Mouse (Mus musculus): ENCODE measurements around the gene Rnf149. TPM values are rescaled to one million over a fixed set of nuclear protein-coding genes. Genes with fewer than 3 reads are reported as not detected.
A peak's percentile ranks its signal among the peaks of the same experiment; 100 is the strongest.

Rnf149 gene
- 26.1 and 26.5 TPM in 2 replicates for polyA plus RNA-seq (2015; fragmentation: Nextera tagmentation; extraction: Ambion mirVana)

DNA sequence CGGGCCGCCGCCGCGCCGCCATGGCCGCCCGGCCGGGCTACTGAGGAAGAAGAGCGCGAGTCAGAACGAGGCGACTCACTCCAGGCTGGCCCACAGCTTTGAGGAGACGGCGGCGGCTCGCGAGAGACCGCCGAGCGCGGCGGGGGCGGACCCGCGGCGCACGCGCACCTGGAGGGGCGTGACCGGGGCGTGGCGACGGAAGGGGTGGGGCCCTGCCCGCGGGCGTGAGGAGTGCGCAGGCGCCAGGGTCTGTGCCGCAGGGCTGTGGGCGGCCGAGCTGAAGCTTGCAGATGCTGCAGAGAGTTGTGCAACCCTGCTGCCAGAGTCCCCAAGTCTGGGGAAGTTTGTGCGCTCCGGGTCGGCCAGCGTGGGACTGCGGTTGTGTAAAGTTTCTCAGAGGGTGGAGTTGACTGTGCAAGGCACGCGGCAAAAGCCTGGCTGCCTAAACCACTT, at the start of gene Rnf149:
Rnf149 (minus strand) TSS at position 153 of the 453 bp plus-strand sequence.
- peak within 1 kb of the TSS; percentile 98 for H3K27ac ChIP-seq (replicated peaks)
- H3K36me3 ChIP-seq: no peaks in the 10 kb centered on the region
- WGBS: under 1% methylated on average over 49 of the region's 49 CpGs
- H3K4me1 ChIP-seq: peaks cover 27% of the 10 kb centered on the region
- peak within 1 kb of the TSS; percentile 92 for H3K9ac ChIP-seq (replicated peaks)
- no peaks in the 10 kb centered on the region for H3K9me3 ChIP-seq (replicated peaks)
- no peaks in the 10 kb centered on the region for H3K27me3 ChIP-seq (replicated peaks)
- peak; percentile 97 for ATAC-seq (ENCODE audit: low FRiP score)
- peak within 1 kb of the TSS; percentile 74 for H3K4me2 ChIP-seq
- peak within 1 kb of the TSS; percentile 91 for H3K4me3 ChIP-seq (replicated peaks)

DNA sequence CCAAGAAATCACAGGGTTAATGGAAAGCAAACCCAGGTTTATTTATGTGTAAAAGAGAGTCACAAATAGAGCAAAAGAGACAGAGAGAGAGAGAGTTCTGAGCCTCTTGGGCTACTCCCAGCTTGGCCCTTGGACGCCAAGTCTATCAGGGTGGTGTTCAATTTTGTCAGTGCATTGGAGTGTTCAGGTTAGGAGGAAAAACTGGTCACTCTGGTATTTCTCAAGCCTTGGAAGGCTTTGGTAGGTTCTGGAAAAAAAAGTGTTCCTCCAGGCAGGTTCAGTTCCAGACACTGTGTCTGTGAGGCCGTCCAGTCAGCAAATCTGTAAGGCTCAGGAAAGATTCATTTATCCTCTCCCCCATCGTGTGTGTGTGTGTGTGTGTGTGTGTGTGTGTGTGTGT, 48.3 kb upstream of the Rnf149 start:
- Histone ChIP-seq H3K4me2 (no peak overlapping the region), H3K9me3 (replicated peaks) (no peaks in the 10 kb centered on the region), H3K4me1 (no peaks in the 10 kb centered on the region), H3K36me3 (peaks cover 7% of the 10 kb centered on the region; the same call in 1 of the 2 replicates), H3K27ac (replicated peaks) (no peak overlapping the region), H3K4me3 (replicated peaks) (no peak overlapping the region), H3K27me3 (replicated peaks) (no peaks in the 10 kb centered on the region), H3K9ac (replicated peaks) (no peak overlapping the region)
- no peak for ATAC-seq (ENCODE audit: low FRiP score)
- WGBS: 63% methylated on average over 3 of the region's 3 CpGs

DNA sequence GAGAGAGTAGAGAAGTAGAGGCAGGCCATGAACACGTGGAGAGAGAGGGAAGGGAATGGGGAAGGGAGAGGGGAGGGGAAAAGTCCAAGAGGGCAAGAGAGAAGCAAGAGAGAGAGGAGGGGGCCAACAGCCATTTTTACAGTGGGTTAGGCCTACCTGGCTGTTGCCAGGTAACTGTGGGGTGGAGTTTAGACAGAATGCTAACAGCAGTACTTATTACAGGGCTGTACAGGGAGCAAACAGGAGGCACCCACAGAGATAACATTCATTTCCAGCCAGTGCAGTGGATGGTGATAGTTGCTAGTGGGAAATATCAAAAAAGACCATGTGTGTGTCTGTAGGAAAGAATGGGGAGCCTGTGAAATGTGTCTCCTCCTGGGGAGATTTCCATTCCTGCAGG, 46.5 kb upstream of the Rnf149 start:
- WGBS: 47% methylated on average over 1 of the region's 1 CpGs
- Histone ChIP-seq H3K4me3 (replicated peaks) (no peak overlapping the region), H3K4me1 (peaks cover 5% of the 10 kb centered on the region), H3K4me2 (no peak overlapping the region), H3K9me3 (replicated peaks) (no peaks in the 10 kb centered on the region), H3K36me3 (peaks cover 7% of the 10 kb centered on the region; the same call in 1 of the 2 replicates), H3K9ac (replicated peaks) (no peak overlapping the region), H3K27ac (replicated peaks) (no peak overlapping the region), H3K27me3 (replicated peaks) (no peaks in the 10 kb centered on the region)
- ATAC-seq (ENCODE audit: low FRiP score): no peak

DNA sequence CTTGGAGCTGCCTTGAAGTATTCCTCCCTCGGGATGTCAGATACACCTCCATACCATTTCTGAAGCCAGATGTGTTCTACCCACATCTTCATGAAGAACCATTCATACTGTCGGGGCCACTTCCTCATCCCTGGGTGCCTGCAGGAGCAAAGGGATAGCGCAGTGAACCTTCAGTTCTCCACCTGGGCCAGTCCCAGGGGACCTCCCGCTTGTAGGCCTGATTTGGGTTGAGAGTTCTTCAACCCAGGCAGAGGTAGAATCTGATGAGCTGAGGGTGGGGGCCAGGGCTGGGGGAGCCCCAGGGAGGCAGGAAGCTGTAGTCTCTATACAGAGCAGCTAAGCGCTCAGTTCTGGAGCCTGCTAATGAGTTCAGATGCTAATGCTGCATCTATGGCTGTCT, 45.9 kb upstream of the Rnf149 start:
- Histone ChIP-seq H3K36me3 (peaks cover 7% of the 10 kb centered on the region; the same call in 1 of the 2 replicates), H3K4me2 (no peak overlapping the region), H3K4me3 (replicated peaks) (no peak overlapping the region), H3K9ac (replicated peaks) (no peak overlapping the region), H3K27ac (replicated peaks) (no peak overlapping the region), H3K27me3 (replicated peaks) (no peaks in the 10 kb centered on the region), H3K4me1 (peaks cover 10% of the 10 kb centered on the region), H3K9me3 (replicated peaks) (no peaks in the 10 kb centered on the region)
- ATAC-seq (ENCODE audit: low FRiP score): no peak
- WGBS: 96% methylated on average over 5 of the region's 5 CpGs

DNA sequence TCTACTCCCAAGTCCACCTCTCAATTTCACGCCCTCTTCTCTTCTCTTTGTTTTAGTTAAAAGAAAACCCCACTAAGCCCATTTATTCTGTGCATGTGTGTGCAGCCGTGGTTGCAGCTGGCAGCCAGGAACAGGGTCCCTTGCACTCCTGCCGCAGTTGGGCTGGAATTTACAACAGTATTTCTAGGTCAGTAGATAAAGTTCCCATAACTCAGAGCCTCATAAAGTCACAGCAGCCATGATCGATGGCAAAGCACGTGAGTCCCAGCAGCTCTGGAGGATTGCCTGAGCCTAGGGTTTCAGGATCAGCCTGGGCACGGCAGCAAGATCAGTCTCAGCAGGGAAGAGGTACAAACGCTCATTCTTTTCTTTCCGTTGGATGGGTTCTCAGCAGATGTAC, 41.3 kb upstream of the Rnf149 start:
- Histone ChIP-seq H3K9ac (replicated peaks) (no peak overlapping the region), H3K9me3 (replicated peaks) (no peaks in the 10 kb centered on the region), H3K4me2 (peak overlapping the region; percentile 19; the same call in 1 of the 2 replicates), H3K27me3 (replicated peaks) (no peaks in the 10 kb centered on the region), H3K36me3 (peaks cover 7% of the 10 kb centered on the region; the same call in 1 of the 2 replicates), H3K27ac (replicated peaks) (0 out of 2 replicates have a peak overlapping the region, but pooled peaks have one; percentile 8), H3K4me3 (replicated peaks) (no peak overlapping the region), H3K4me1 (peaks cover 10% of the 10 kb centered on the region)
- WGBS: 8% methylated on average over 8 of the region's 8 CpGs
- peak; percentile 73 for ATAC-seq (ENCODE audit: low FRiP score)

DNA sequence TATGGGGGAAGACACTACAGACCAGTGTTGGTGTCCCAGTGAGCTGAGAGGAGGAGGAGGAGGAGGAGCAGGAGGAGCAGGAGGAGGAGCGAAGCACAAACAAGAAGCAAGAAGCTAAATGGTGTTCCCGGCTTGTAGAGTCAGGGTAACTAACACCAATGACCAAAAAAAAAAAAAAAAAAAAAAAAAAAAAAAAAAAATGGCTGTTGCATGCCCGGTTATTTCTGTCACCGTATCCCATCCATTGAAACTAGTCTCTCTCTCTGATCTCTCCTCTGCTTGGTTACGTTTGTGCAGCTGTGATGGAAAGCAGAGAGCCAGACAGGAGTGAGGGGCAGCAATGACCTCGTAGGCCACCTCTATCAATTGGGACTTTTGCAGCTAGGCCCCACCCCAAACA, 38.3 kb upstream of the Rnf149 start:
- H3K4me1 ChIP-seq: peaks cover 10% of the 10 kb centered on the region

DNA sequence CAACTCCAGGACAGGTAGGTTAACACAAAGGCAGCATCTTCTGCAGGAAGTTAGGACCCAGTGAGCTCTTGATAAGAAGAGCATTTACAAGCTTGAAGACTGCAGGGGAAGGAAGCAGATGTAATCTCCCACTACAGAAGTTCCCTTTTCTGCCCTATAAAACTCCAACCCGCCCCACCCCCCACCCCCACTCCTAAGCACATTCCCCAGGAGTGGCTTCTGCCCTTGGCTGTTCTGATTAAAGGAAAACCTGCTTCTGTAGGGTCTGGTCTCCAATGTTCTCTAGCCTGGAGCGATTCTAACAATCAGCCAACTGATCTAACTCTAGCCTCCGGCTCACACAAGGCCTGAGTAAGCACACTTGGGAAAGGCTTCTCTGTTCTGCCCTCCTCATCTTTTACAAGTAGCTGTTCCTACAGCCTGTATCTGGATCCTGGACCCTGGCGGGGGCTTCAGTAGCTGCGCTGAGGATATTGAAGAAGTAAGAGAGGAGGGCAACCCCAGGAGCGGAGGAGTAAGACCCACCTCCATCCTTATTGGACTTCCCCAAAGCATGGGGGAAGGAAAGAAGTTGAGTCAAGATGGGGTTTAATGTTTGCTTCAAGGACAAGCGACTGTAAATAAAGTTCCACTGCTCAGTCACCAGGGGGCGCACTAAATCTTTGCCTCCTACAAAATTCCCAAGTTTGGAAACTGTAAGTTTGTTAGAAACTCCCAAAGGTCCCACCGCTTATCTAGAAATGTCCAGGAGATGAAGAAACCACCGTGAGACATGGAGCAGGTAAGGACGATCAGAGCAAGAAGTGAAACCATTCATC, 37.5 kb upstream of the Rnf149 start:
- H3K4me2 ChIP-seq: no peak overlapping the region
- ATAC-seq (ENCODE audit: low FRiP score): no peak

More for the DNA sequence above, 38.3 kb upstream of the Rnf149 start:
- Histone ChIP-seq H3K4me3 (replicated peaks) (no peak overlapping the region), H3K27ac (replicated peaks) (no peak overlapping the region), H3K27me3 (replicated peaks) (no peaks in the 10 kb centered on the region), H3K9me3 (replicated peaks) (no peaks in the 10 kb centered on the region), H3K9ac (replicated peaks) (no peak overlapping the region), H3K4me2 (no peak overlapping the region), H3K36me3 (no peaks in the 10 kb centered on the region)
- ATAC-seq (ENCODE audit: low FRiP score): no peak
- 82% methylated on average over 6 of the region's 6 CpGs for WGBS

DNA sequence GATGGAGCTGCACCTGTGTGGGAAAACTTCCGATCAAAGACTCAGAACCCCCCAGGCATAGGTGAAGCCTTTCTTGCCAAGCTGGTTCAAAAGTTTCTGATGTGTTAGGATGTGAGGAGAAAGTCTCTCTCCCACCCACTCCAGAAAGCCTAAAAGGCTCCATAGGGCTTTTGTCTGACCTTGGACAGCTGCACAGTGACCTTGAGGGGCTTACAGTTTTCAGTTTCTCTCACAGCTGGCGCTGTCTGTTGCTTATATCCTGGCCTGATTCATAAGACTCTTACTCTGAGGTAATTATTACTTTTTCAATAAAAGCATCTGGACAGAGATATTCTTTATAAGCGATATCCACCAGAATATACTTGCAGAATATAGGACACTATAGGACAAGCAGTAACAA, 35.9 kb upstream of the Rnf149 start:
- Histone ChIP-seq H3K9me3 (replicated peaks) (no peaks in the 10 kb centered on the region), H3K27me3 (replicated peaks) (no peaks in the 10 kb centered on the region), H3K4me1 (no peaks in the 10 kb centered on the region), H3K27ac (replicated peaks) (no peak overlapping the region), H3K4me3 (replicated peaks) (no peak overlapping the region), H3K36me3 (no peaks in the 10 kb centered on the region), H3K9ac (replicated peaks) (no peak overlapping the region), H3K4me2 (no peak overlapping the region)
- no peak for ATAC-seq (ENCODE audit: low FRiP score)
- WGBS: 94% methylated on average over 3 of the region's 3 CpGs

More for the DNA sequence above, 37.5 kb upstream of the Rnf149 start:
- no peaks in the 10 kb centered on the region for H3K9me3 ChIP-seq (replicated peaks)
- no peak overlapping the region for H3K27ac ChIP-seq (replicated peaks)
- H3K4me3 ChIP-seq (replicated peaks): no peak overlapping the region
- H3K36me3 ChIP-seq: no peaks in the 10 kb centered on the region
- H3K4me1 ChIP-seq: peaks cover 10% of the 10 kb centered on the region
- no peaks in the 10 kb centered on the region for H3K27me3 ChIP-seq (replicated peaks)
- no peak overlapping the region for H3K9ac ChIP-seq (replicated peaks)
- whole genome bisulfite sequencing: 27% methylated on average over 11 of the region's 11 CpGs

DNA sequence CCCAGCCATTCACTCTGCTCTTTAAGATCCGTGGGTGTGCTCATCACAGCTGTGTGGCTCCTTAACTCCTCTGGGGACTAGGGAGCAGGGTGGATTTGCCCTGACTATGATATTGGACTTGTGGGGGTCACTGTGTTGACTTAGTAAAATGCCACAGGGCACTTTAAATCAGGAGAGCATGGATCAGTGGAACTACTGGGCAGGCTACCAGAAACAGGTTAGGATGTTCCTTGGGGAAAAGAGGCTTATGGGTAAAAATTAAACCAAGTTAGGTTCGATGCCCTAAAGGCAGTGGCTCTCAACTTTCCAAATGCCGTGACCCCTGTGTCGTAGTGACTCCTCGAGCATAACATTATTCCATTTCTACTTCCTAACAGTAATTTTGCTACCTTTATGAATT, 35.3 kb upstream of the Rnf149 start:
- Histone ChIP-seq H3K4me2 (no peak overlapping the region), H3K9me3 (replicated peaks) (no peaks in the 10 kb centered on the region), H3K9ac (replicated peaks) (no peak overlapping the region), H3K4me3 (replicated peaks) (no peak overlapping the region), H3K27ac (replicated peaks) (no peak overlapping the region), H3K4me1 (no peaks in the 10 kb centered on the region), H3K36me3 (no peaks in the 10 kb centered on the region), H3K27me3 (replicated peaks) (no peaks in the 10 kb centered on the region)
- ATAC-seq (ENCODE audit: low FRiP score): no peak
- WGBS: 76% methylated on average over 5 of the region's 5 CpGs

DNA sequence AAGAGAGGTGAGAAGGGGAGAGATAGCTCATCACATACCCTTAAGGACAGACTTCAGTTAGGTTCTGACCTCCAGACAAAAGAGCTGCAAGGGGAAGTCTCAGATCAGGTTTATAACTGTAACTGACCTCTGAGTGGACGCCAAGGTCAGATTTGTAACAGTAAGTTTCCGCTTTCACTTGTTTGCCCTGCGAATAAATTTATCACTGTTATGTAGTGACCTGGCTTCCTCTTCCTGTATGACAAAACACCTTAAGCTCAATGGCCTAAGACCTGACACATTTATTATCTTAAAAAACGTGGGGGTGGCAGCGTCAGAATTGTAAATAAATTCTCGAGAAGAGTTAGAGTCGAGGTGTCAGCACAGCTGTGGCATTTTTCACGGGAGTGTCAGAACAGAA, 31.3 kb upstream of the Rnf149 start:
- no peaks in the 10 kb centered on the region for H3K4me1 ChIP-seq
- H3K4me2 ChIP-seq: no peak overlapping the region
- no peak for ATAC-seq (ENCODE audit: low FRiP score)
- no peaks in the 10 kb centered on the region for H3K27me3 ChIP-seq (replicated peaks)
- no peaks in the 10 kb centered on the region for H3K9me3 ChIP-seq (replicated peaks)
- WGBS: 73% methylated on average over 8 of the region's 8 CpGs
- H3K9ac ChIP-seq (replicated peaks): no peak overlapping the region
- H3K4me3 ChIP-seq (replicated peaks): no peak overlapping the region
- no peaks in the 10 kb centered on the region for H3K36me3 ChIP-seq
- H3K27ac ChIP-seq (replicated peaks): no peak overlapping the region

DNA sequence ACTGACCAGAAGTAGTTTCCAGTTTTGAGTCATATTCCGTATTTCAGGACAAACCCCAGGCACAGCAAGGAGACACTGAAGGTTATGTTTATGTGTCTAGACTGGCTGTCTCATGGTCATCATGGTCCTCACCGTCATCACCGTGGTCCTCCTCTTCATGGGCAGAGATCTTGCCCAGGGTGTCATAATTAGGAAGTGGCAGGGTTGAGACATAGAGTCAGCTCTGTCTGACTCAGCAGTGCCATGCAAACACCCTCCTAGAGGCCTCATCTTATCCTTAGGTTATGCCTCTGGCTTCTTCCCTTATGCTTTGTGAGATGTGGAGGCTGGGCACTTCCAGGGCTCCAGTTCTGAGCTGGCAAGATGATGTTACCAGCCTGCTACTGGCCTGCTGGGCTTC, 25.3 kb upstream of the Rnf149 start:
- H3K9ac ChIP-seq (replicated peaks): no peak overlapping the region
- ATAC-seq (ENCODE audit: low FRiP score): no peak

DNA sequence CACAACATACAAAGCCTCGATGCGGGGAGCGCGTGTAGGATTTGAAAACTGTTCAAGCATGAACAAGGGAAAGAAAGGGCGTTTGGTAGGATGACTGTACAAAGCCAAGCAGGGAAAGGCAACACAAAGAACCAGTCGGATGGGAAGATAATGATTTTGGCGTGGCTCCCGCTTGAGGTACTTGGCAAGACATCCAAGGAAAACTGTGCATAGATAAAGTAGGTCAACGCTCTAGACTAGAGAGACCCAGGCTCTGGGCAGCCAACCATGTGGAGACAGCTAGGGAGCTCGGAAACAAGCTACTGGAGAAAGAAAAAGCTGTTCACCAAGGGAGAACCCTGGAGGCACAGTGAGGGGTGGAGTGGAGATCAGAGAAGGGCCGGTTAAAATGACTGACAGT, 21.5 kb upstream of the Rnf149 start:
- Histone ChIP-seq H3K27ac (replicated peaks) (no peak overlapping the region), H3K9ac (replicated peaks) (no peak overlapping the region), H3K36me3 (no peaks in the 10 kb centered on the region), H3K27me3 (replicated peaks) (no peaks in the 10 kb centered on the region), H3K4me2 (no peak overlapping the region), H3K9me3 (replicated peaks) (no peaks in the 10 kb centered on the region), H3K4me1 (no peaks in the 10 kb centered on the region), H3K4me3 (replicated peaks) (no peak overlapping the region)
- no peak for ATAC-seq (ENCODE audit: low FRiP score)
- WGBS: 61% methylated on average over 11 of the region's 11 CpGs

More for the DNA sequence above, 25.3 kb upstream of the Rnf149 start:
- Histone ChIP-seq H3K4me1 (no peaks in the 10 kb centered on the region), H3K36me3 (no peaks in the 10 kb centered on the region), H3K27me3 (replicated peaks) (no peaks in the 10 kb centered on the region), H3K4me3 (replicated peaks) (no peak overlapping the region), H3K9me3 (replicated peaks) (no peaks in the 10 kb centered on the region), H3K27ac (replicated peaks) (no peak overlapping the region), H3K4me2 (no peak overlapping the region)
- 95% methylated on average over 3 of the region's 3 CpGs for WGBS

Measured in neural tube, embryonic 15.5 days (tissue).